Mouse (Mus musculus) frontal cortex, postnatal 14 days (tissue): ENCODE results near the gene Cox14.
"Not testable (repeated sequence)": the region's sequence is repeated elsewhere in the genome, so short reads cannot be mapped to it uniquely, and the experiment has no call there.

Experiments
- DNase-seq, 2 experiments: peaks; one replicate each; pipeline ENCODE4 v3.0.0; 2022; ENCODE audit warnings: low spot score in 2 of 2

Gene Cox14

GRCm38 (mm10) chr15:99727039-99727438, 1.6 kb downstream of the Cox14 start:
- not testable (repeated sequence) for DNase-seq

GRCm38 (mm10) chr15:99727525-99727924, 2.1 kb downstream of the Cox14 start:
- no peak for DNase-seq

DNA sequence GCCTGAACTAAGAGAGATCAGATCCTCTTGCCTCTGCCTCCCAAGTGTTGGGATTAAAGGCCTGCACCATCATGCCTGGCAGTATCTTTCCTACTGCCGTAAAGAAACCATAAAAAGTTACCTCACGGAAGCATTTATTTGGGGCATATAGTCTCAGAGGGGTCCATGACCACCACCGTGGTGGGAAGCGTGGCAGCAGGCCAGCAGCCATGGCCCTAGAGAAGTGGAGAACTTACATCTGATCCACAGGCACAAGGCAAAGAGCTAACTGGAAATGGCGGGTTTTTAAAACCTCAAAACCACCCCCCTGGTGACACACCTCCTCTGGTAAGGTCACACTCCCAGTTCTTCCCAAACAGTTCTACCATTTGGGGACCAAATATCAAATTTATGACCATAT, 2.8 kb downstream of the Cox14 start:
- no peak for DNase-seq

DNA sequence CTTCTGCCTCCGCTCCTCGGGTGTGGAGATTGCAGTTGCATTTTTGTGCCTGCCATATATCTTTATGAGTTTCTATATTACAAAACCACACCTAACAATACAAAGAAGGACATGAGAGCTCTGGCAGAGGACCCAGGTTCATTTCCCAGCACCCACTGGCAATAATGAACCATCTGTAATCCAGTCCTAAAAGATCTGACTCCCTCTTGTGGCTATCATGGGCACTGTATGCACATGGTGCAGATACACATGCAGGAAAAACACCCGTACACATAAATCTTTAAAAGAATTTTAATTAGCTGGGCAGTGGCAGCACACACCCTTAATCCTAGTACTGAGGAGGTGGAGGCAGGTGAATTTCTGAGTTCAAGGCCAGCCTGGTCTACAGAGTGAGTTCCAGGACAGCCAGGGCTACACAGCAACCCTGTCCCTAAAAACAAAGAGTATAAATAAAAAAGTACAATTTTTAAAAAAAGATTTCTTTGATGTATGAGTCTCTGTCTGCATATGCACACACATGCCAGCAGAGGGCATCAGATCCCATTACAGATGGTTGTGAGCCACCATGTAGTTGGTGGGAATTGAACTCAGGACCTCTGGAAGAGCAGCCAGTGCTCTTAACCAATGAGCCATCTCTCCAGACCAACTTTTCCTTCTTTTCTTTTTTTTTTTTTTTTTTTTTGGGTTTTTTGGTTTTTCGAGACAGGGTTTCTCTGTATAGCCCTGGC, 3.8 kb downstream of the Cox14 start:
- DNase-seq: no peak

- no peak for DNase-seq
Measured at GRCm38 (mm10) chr15:99731167-99731566, 5.7 kb downstream of the Cox14 start.

- no peak for DNase-seq
Measured at GRCm38 (mm10) chr15:99731678-99732077, 6.3 kb downstream of the Cox14 start.

DNA sequence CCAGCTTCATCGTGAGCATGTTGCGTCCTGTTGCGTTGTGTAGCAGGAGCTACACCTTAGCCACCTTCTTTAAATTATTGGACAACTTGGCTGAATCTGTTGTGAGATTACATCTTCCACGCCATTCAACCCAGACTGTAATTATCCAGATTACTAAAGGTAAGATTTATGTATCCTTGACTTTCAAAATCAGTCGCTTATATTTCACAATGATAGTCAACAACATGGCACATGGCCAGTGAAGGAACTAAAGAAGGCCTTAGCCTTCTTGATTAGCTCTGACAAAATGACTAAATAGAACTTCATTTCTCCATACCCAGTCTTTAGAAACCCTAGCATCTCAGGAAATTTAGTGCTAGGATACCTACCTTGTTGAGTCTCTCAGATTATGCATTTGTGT, 7.8 kb downstream of the Cox14 start:
- no peak for DNase-seq

DNA sequence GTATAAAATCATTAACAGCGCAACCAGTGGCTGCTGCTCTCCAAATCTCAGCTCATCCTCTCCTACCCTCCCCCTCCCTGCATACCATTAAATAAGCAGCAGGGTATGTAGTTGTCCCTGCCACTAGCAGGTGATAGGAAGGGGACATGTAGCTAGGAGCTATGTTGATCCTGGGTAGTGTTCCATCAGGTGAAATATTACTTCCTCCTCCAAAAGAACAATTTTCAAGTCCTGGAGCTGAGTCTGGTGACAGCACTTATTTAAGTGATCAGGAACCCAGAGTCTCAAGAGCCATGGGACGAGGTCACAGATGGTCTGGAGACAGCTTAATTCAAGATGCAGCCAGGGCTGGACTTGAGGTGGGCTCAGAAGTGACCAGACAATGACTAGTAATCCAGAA, 10.2 kb downstream of the Cox14 start:
- DNase-seq: peak; percentile 100

DNA sequence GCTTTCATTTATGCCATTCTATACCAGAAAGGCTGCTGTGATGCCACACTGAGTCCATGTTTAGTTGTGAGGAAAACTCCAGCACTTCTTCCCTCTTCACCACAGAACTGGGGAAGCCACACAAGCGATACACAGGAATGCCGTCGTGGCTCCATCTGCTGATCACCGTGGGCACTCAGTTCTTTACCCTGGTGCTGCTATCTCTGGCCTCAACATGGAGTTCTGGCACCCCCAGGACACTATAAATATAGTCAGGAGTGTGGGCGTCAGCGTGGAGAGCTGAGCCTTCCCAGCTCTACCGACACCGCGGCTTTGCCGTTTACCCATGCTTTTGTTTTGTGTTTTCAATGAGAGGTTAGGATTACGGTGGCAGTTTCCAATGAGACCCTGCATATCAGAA, 11.3 kb downstream of the Cox14 start:
- DNase-seq: no peak

DNA sequence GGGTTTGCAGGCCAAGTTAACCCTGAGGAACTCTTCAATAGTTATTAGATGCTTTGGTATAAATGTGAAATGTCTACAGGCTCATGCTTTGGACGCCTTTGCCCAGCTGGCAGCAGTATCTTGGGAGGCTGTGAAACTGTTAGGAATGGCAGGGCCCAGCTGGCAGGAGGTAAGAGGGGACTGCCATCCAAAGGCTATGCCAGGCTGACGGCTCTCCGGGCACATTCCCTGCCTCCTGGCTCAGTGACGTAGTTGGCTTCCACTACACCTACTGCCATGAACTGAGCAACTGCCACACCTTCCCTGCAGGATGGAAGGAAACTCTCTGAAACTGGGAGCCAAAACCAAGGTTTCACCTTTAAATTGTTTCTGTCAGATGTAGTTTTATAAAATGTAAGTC, 14.8 kb downstream of the Cox14 start:
- no peak for DNase-seq

- no peak for DNase-seq
Measured at GRCm38 (mm10) chr15:99754204-99754603, 28.8 kb downstream of the Cox14 start.

DNA sequence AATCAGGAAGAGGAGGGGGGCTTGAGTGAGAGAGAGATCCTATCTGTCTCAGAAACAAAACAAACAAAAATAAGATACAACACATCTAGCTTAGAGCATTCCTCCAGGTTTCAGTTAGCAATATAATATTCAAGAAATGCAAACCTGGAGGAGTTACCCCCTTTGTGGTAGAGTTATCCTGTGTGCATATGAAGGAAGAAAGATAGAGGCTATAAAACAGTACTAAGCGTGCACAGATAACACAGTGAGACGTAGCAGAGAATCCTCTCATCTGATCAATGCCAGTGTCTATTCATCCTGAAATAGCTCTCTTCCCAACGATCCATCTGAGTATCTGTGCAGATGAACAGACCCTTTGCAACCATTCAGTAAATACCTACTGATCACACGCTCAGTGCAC, 42.0 kb downstream of the Cox14 start:
- DNase-seq: no peak

DNA sequence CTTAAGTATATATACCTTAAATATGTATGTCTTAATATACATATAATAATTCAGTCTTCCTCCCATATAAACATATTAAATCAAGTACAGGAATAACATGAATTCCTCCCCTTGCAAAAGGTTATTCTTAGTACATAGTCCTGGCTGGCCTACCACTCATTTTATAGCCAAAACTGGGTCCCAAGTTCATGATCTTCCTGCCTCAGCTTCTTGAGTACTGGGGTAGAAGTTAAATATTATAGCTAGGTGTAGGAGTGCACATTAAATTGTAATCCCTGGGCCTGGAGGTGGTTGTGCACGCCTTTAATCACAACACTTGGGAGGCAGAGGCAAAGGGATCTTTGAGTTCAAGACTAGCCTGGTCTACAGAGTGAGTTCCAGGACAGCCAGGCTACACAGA, 43.3 kb downstream of the Cox14 start:
- DNase-seq: no peak

- no peak for DNase-seq
Measured at GRCm38 (mm10) chr15:99771004-99771500, 45.6 kb downstream of the Cox14 start.

- DNase-seq: peak; percentile 23 to 33
Measured at GRCm38 (mm10) chr15:99771601-99772276, 46.3 kb downstream of the Cox14 start.

DNA sequence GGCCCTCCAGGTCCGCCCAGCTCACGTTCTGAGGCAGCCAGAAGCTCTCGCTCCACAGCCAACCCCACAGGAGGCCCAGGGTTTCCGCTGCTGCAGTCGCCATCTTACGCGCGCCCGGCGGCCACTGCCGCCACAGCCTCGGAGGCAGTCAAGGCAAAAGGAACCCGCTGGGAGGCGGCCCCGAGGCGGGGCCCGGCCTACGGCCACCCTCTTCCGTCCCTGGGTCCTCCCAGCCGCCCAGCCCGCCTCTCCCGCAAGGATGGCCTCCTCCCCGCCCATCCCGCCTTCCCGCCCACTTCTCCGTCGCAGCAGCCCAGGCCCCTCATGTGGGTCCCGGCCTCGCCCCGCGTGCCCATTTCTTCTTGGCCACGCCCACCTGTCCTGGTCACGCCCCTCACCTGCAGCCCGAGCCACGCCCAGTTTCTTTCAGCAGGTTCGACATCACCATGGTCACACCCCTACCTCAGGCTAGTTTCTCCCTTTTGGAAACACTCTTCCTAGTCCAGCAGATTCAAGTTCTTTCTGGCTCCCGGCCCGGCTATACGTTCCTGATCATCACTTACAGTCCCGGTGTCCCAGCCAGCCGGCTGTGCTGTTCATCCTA, 47.0 kb downstream of the Cox14 start:
- DNase-seq: peak; percentile 53 to 78

- not testable (repeated sequence) for DNase-seq
Measured at GRCm38 (mm10) chr15:99772881-99772924, 47.3 kb downstream of the Cox14 start, which contains the start of gene Cers5. TSS of gene Cers5 (minus strand) at chr15:99772885.

GRCm38 (mm10) chr15:99772925-99773324, 47.5 kb downstream of the Cox14 start:
- no peak for DNase-seq
